Mouse (Mus musculus): ENCODE measurements around the gene Mpv17l. TPM values are rescaled to one million over a fixed set of nuclear protein-coding genes. Genes with fewer than 3 reads are reported as not detected.

Mpv17l gene
- polyA plus RNA-seq, 1 experiment: 363 TPM

DNA sequence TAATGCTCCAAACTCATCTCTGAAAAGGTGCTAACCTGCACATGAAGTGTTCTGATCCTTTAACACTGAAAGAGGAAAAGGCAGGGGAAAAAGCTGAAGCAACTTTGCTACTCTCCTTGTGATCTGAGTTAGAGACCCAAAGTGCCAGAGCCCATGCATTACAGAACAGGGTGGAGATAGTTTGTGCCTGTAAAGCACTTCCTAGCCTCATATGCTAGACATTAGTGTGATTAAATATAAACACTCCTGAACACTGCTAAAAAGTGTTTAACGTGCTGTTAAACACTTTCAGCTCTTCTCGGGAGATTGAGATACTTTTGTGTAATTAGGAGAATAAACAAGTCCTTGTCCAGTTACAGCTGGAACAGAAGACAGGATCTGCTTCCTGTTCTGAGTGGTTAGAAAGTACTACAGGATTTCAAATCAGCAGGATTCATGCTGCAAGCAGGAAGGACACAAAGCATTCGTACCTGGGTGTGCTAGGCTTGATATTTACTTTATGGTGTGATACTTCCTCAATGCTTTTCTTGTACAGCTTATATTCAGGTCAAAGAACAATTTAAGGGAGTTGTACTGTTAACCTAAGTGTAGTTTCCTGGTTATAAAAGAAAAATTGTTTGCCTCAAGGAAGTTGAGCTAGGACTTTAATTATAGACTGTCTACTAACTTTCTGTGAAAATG is 19.7 kb upstream of the Mpv17l start:
- no peak for TF ChIP-seq CTCF (conservative IDR thresholded peaks at IDR 0.05; ENCODE audit: insufficient read depth, insufficient read length, low read depth, low read length)
- 32% methylated on average over 3 of the region's 3 CpGs for WGBS
- no peak overlapping the region for H3K27ac ChIP-seq (ENCODE audit: insufficient read depth, low read depth, low read length)

DNA sequence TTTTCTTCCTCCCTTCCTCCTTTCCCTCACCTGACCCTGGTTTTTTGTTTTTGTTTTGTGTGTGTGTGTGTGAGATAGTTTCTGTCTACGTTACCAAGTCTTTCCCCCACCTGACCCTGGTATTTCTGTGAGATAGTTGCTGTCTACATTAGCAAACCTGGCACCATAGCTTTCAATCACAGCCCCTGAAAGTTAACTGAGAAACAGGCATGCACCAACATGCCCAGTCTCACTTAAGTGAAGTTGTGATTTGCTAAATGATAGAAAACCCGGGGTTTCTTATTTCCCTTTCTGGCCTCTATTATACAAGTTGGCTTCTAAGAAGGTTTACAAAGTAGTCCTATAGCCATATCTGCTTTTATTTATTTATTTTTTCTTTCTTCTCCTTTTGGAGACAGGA is 12.5 kb upstream of the Mpv17l start:
- TF ChIP-seq CTCF (conservative IDR thresholded peaks at IDR 0.05; ENCODE audit: insufficient read depth, insufficient read length, low read depth, low read length) (no peak), POLR2A (IDR thresholded peaks at IDR 0.05; ENCODE audit: low read depth, low read length) (no peak)

More for the DNA sequence above, 19.7 kb upstream of the Mpv17l start:
- Histone ChIP-seq H3K4me3 (ENCODE audit: insufficient read depth, low read depth, low read length) (no peak overlapping the region), H3K36me3 (ENCODE audit: control insufficient read depth, insufficient read depth, low read length) (peaks cover 4% of the 10 kb centered on the region), H3K27me3 (replicated peaks; ENCODE audit: control insufficient read depth, insufficient read depth, low read length) (no peaks in the 10 kb centered on the region), H3K4me1 (ENCODE audit: control insufficient read depth, insufficient read depth, low read length) (no peaks in the 10 kb centered on the region)
- DNase-seq: no peak

DNA sequence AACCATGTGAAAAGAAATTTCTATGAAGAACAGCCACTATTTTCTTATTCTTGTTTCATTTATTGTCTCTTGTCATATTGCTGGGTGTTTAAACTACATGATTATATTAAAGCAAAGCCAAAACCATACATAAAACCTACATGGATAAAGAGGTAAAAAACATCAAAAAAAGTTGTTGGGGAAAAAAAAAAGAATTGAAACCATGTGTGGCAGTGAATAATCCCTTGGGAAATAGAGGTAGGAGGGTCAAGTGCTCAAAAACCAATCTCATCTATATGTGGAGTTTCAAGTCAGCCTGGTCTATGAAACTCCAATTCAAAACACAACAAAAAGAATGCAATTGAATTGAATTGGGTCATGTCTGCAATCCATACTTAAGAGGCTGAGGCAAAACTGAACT is 10.1 kb upstream of the Mpv17l start:
- no peak overlapping the region for H3K27ac ChIP-seq (ENCODE audit: insufficient read depth, low read depth, low read length)
- DNase-seq: no peak
- no peaks in the 10 kb centered on the region; the same call in 1 of the 2 replicates for H3K4me1 ChIP-seq (ENCODE audit: control insufficient read depth, insufficient read depth, low read length)
- no peak for TF ChIP-seq POLR2A (IDR thresholded peaks at IDR 0.05; ENCODE audit: low read depth, low read length)
- no peak for TF ChIP-seq CTCF (conservative IDR thresholded peaks at IDR 0.05; ENCODE audit: insufficient read depth, insufficient read length, low read depth, low read length)
- H3K36me3 ChIP-seq (ENCODE audit: control insufficient read depth, insufficient read depth, low read length): no peaks in the 10 kb centered on the region; the same call in 1 of the 2 replicates
- H3K4me3 ChIP-seq (ENCODE audit: insufficient read depth, low read depth, low read length): no peak overlapping the region
- H3K27me3 ChIP-seq (replicated peaks; ENCODE audit: control insufficient read depth, insufficient read depth, low read length): no peaks in the 10 kb centered on the region

More for the DNA sequence above, 12.5 kb upstream of the Mpv17l start:
- no peak overlapping the region for H3K4me3 ChIP-seq (ENCODE audit: insufficient read depth, low read depth, low read length)
- no peaks in the 10 kb centered on the region for H3K27me3 ChIP-seq (replicated peaks; ENCODE audit: control insufficient read depth, insufficient read depth, low read length)
- 88% methylated on average over 2 of the region's 2 CpGs for WGBS
- DNase-seq: no peak
- no peaks in the 10 kb centered on the region; the same call in 1 of the 2 replicates for H3K4me1 ChIP-seq (ENCODE audit: control insufficient read depth, insufficient read depth, low read length)
- no peaks in the 10 kb centered on the region; the same call in 1 of the 2 replicates for H3K36me3 ChIP-seq (ENCODE audit: control insufficient read depth, insufficient read depth, low read length)
- no peak overlapping the region for H3K27ac ChIP-seq (ENCODE audit: insufficient read depth, low read depth, low read length)

DNA sequence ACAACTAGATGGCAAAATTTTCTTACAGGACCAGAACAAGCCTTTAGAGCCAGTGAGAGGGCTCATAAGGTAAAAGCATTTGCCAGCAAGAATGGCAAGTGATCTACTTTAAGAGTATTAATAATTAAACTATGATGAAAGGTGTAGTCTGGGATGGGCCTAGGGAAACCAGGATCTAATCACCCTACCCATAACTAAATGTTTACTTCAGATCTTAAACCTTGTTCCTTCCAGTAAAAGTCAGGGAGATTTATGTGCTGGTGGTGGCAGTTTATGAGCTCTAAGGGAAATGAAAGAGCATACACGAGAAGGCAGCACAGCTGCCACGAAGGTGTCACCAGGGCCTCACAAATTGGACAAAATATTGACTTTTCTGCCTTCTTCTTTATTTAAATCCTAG is 8.9 kb upstream of the Mpv17l start:
- no peaks in the 10 kb centered on the region for H3K27me3 ChIP-seq (replicated peaks; ENCODE audit: control insufficient read depth, insufficient read depth, low read length)
- H3K4me1 ChIP-seq (ENCODE audit: control insufficient read depth, insufficient read depth, low read length): no peaks in the 10 kb centered on the region; the same call in 1 of the 2 replicates
- H3K4me3 ChIP-seq (ENCODE audit: insufficient read depth, low read depth, low read length): no peak overlapping the region
- H3K27ac ChIP-seq (ENCODE audit: insufficient read depth, low read depth, low read length): no peak overlapping the region
- 15% methylated on average over 2 of the region's 2 CpGs for WGBS
- DNase-seq: peak; percentile 14
- TF ChIP-seq POLR2A (IDR thresholded peaks at IDR 0.05; ENCODE audit: low read depth, low read length): no peak
- TF ChIP-seq CTCF (conservative IDR thresholded peaks at IDR 0.05; ENCODE audit: insufficient read depth, insufficient read length, low read depth, low read length): no peak
- H3K36me3 ChIP-seq (ENCODE audit: control insufficient read depth, insufficient read depth, low read length): no peaks in the 10 kb centered on the region; the same call in 1 of the 2 replicates

- TF ChIP-seq POLR2A (IDR thresholded peaks at IDR 0.05; ENCODE audit: low read depth, low read length) (no peak), CTCF (conservative IDR thresholded peaks at IDR 0.05; ENCODE audit: insufficient read depth, insufficient read length, low read depth, low read length) (no peak)
- Histone ChIP-seq H3K36me3 (ENCODE audit: control insufficient read depth, insufficient read depth, low read length) (no peaks in the 10 kb centered on the region; the same call in 1 of the 2 replicates), H3K27ac (ENCODE audit: insufficient read depth, low read depth, low read length) (no peak overlapping the region), H3K4me1 (ENCODE audit: control insufficient read depth, insufficient read depth, low read length) (no peaks in the 10 kb centered on the region; the same call in 1 of the 2 replicates), H3K27me3 (replicated peaks; ENCODE audit: control insufficient read depth, insufficient read depth, low read length) (no peaks in the 10 kb centered on the region), H3K4me3 (ENCODE audit: insufficient read depth, low read depth, low read length) (no peak overlapping the region)
- DNase-seq: no peak
- WGBS: 87% methylated on average over 3 of the region's 3 CpGs
Observed at GRCm38 (mm10) chr16:13895740-13896139, 7.2 kb upstream of the Mpv17l start.

- Histone ChIP-seq H3K4me3 (ENCODE audit: insufficient read depth, low read depth, low read length) (no peak overlapping the region), H3K36me3 (ENCODE audit: control insufficient read depth, insufficient read depth, low read length) (no peaks in the 10 kb centered on the region; the same call in 1 of the 2 replicates), H3K27me3 (replicated peaks; ENCODE audit: control insufficient read depth, insufficient read depth, low read length) (no peaks in the 10 kb centered on the region), H3K4me1 (ENCODE audit: control insufficient read depth, insufficient read depth, low read length) (no peaks in the 10 kb centered on the region; the same call in 1 of the 2 replicates), H3K27ac (ENCODE audit: insufficient read depth, low read depth, low read length) (no peak overlapping the region)
- DNase-seq: no peak
- 83% methylated on average over 3 of the region's 3 CpGs for WGBS
- no peak for TF ChIP-seq CTCF (conservative IDR thresholded peaks at IDR 0.05; ENCODE audit: insufficient read depth, insufficient read length, low read depth, low read length)
- no peak for TF ChIP-seq POLR2A (IDR thresholded peaks at IDR 0.05; ENCODE audit: low read depth, low read length)
Observed at GRCm38 (mm10) chr16:13896357-13896756, 6.6 kb upstream of the Mpv17l start.

- no peak for TF ChIP-seq CTCF (conservative IDR thresholded peaks at IDR 0.05; ENCODE audit: insufficient read depth, insufficient read length, low read depth, low read length)
- no peak for TF ChIP-seq POLR2A (IDR thresholded peaks at IDR 0.05; ENCODE audit: low read depth, low read length)
- DNase-seq: no peak
- WGBS: 48% methylated on average over 2 of the region's 2 CpGs
- H3K4me3 ChIP-seq (ENCODE audit: insufficient read depth, low read depth, low read length): no peak overlapping the region
- H3K27me3 ChIP-seq (replicated peaks; ENCODE audit: control insufficient read depth, insufficient read depth, low read length): no peaks in the 10 kb centered on the region
- no peak overlapping the region for H3K27ac ChIP-seq (ENCODE audit: insufficient read depth, low read depth, low read length)
- no peaks in the 10 kb centered on the region; the same call in 1 of the 2 replicates for H3K36me3 ChIP-seq (ENCODE audit: control insufficient read depth, insufficient read depth, low read length)
- H3K4me1 ChIP-seq (ENCODE audit: control insufficient read depth, insufficient read depth, low read length): peaks cover 10% of the 10 kb centered on the region; the same call in 1 of the 2 replicates
Observed at GRCm38 (mm10) chr16:13898981-13899380, 4.0 kb upstream of the Mpv17l start.
